Mouse (Mus musculus) cerebellum, adult 8-10 months (tissue): Measurements from ENCODE around the gene Mef2c.
A peak's percentile ranks its signal among the peaks of the same experiment; 100 is the strongest.

ENCODE experiments used
- DNase-seq: peaks from one replicate; pipeline ENCODE4 v3.0.0; 2022

Mef2c gene

GRCm38 (mm10) chr13:83624651-83625050 lies 120.8 kb downstream of the Mef2c start:
- DNase-seq = no peak

- DNase-seq = no peak
Measured at GRCm38 (mm10) chr13:83627429-83627828, 123.6 kb downstream of the Mef2c start.

GRCm38 (mm10) chr13:83628139-83628538 lies 124.3 kb downstream of the Mef2c start:
- no peak for DNase-seq

GRCm38 (mm10) chr13:83633155-83633554 lies 129.3 kb downstream of the Mef2c start:
- DNase-seq = no peak

GRCm38 (mm10) chr13:83635218-83635617 lies 131.4 kb downstream of the Mef2c start:
- DNase-seq = no peak

GRCm38 (mm10) chr13:83637666-83638065 lies 133.8 kb downstream of the Mef2c start:
- DNase-seq = no peak

GRCm38 (mm10) chr13:83638735-83639134 lies 134.9 kb downstream of the Mef2c start:
- no peak for DNase-seq

- no peak for DNase-seq
Measured at GRCm38 (mm10) chr13:83649051-83649450, 145.2 kb downstream of the Mef2c start.

- DNase-seq = no peak
Measured at GRCm38 (mm10) chr13:83649795-83650476, 146.1 kb downstream of the Mef2c start.

GRCm38 (mm10) chr13:83650807-83651206 lies 147.0 kb downstream of the Mef2c start:
- no peak for DNase-seq

GRCm38 (mm10) chr13:83651941-83652548 lies 148.2 kb downstream of the Mef2c start:
- no peak for DNase-seq

GRCm38 (mm10) chr13:83652560-83652959 lies 148.7 kb downstream of the Mef2c start:
- no peak for DNase-seq

- peak; percentile 78 for DNase-seq
Measured at GRCm38 (mm10) chr13:83654889-83655769, 151.3 kb downstream of the Mef2c start.

- no peak for DNase-seq
Measured at GRCm38 (mm10) chr13:83656094-83656493, 152.3 kb downstream of the Mef2c start.

- no peak for DNase-seq
Measured at GRCm38 (mm10) chr13:83656773-83657172, 152.9 kb downstream of the Mef2c start.

- DNase-seq = peak; percentile 48
Measured at GRCm38 (mm10) chr13:83660722-83661121, 156.9 kb downstream of the Mef2c start.

GRCm38 (mm10) chr13:83661166-83661565 lies 157.3 kb downstream of the Mef2c start:
- DNase-seq = no peak

- peak; percentile 15 for DNase-seq
Measured at GRCm38 (mm10) chr13:83662089-83662551, 158.3 kb downstream of the Mef2c start.

- no peak for DNase-seq
Measured at GRCm38 (mm10) chr13:83666179-83666578, 162.3 kb downstream of the Mef2c start.

GRCm38 (mm10) chr13:83667051-83667450 lies 163.2 kb downstream of the Mef2c start:
- DNase-seq = no peak

- DNase-seq = no peak
Measured at GRCm38 (mm10) chr13:83707611-83708010, 203.8 kb downstream of the Mef2c start.

- peak; percentile 29 for DNase-seq
Measured at GRCm38 (mm10) chr13:83712778-83713380, 209.0 kb downstream of the Mef2c start.

GRCm38 (mm10) chr13:83713661-83714291 lies 209.9 kb downstream of the Mef2c start:
- DNase-seq = peak; percentile 51
